In genomic region chr13:99099794-99100429, GRCm38 (mm10) we compare ENCODE assay signal across 8 mouse cellular contexts.
DNase-seq lines count a peak whose midpoint lies in the region; ATAC-seq lines count a peak whose summit lies in the region.

No protein-coding gene starts in this region.

- peak; percentile 61 for DNase-seq in heart, adult 11 months
- no peak for DNase-seq in heart, postnatal 36 days
- DNase-seq in neural tube, embryonic 11.5 days (ENCODE audit: low spot score): no peak
- DNase-seq in lung, postnatal 4 days: no peak
- no peak for DNase-seq in spleen, adult 18-20 months

- H3K4me2 ChIP-seq in embryonic facial prominence, embryonic 13.5 days: peak overlapping the region; percentile 39
- H3K4me2 ChIP-seq in liver, embryonic 12.5 days: peak overlapping the region; percentile 64
- peak overlapping the region; percentile 36 for H3K4me2 ChIP-seq in neural tube, embryonic 11.5 days (ENCODE audit: low read depth)
- no peak overlapping the region for H3K4me2 ChIP-seq in intestine, embryonic 15.5 days (replicated peaks)

- H3K4me3 ChIP-seq in embryonic facial prominence, embryonic 13.5 days: no peak overlapping the region
- H3K4me3 ChIP-seq in liver, embryonic 12.5 days: 0 out of 2 replicates have a peak overlapping the region, but pooled peaks have one; percentile 40
- 0 out of 2 replicates have a peak overlapping the region, but pooled peaks have one; percentile 3 for H3K4me3 ChIP-seq in neural tube, embryonic 11.5 days (ENCODE audit: low read depth, low read length)
- no peak overlapping the region for H3K4me3 ChIP-seq in intestine, embryonic 15.5 days (replicated peaks)

- peaks cover 13% of the 10 kb centered on the region for H3K4me1 ChIP-seq in embryonic facial prominence, embryonic 13.5 days
- peaks cover 44% of the 10 kb centered on the region for H3K4me1 ChIP-seq in liver, embryonic 12.5 days
- H3K4me1 ChIP-seq in neural tube, embryonic 11.5 days (ENCODE audit: control insufficient read depth, insufficient read depth, low read length): 0 out of 2 replicates have a peak, but pooled peaks cover 3% of the 10 kb centered on the region
- no peaks in the 10 kb centered on the region for H3K4me1 ChIP-seq in intestine, embryonic 15.5 days (replicated peaks)

- H3K9ac ChIP-seq in embryonic facial prominence, embryonic 13.5 days: no peak overlapping the region
- H3K9ac ChIP-seq in liver, embryonic 12.5 days: no peak overlapping the region
- H3K9ac ChIP-seq in neural tube, embryonic 11.5 days (ENCODE audit: low read length): no peak overlapping the region
- H3K9ac ChIP-seq in intestine, embryonic 15.5 days: no peak overlapping the region

- intact Hi-C loops in heart, postnatal 36 days (cut with DNase I): no loop called here

- H3K36me3 ChIP-seq in embryonic facial prominence, embryonic 13.5 days: no peaks in the 10 kb centered on the region
- no peaks in the 10 kb centered on the region for H3K36me3 ChIP-seq in liver, embryonic 12.5 days
- no peaks in the 10 kb centered on the region for H3K36me3 ChIP-seq in neural tube, embryonic 11.5 days (ENCODE audit: control insufficient read depth, insufficient read depth, low read length)
- H3K36me3 ChIP-seq in intestine, embryonic 15.5 days: no peaks in the 10 kb centered on the region

- H3K27me3 ChIP-seq in embryonic facial prominence, embryonic 13.5 days: no peaks in the 10 kb centered on the region
- H3K27me3 ChIP-seq in liver, embryonic 12.5 days (replicated peaks): 0 out of 2 replicates have a peak, but pooled peaks cover 4% of the 10 kb centered on the region
- no peaks in the 10 kb centered on the region for H3K27me3 ChIP-seq in neural tube, embryonic 11.5 days (ENCODE audit: control insufficient read depth, insufficient read depth, low read length)
- no peaks in the 10 kb centered on the region for H3K27me3 ChIP-seq in intestine, embryonic 15.5 days (replicated peaks)

- H3K27ac ChIP-seq in embryonic facial prominence, embryonic 13.5 days: peak overlapping the region; percentile 33; the same call in 1 of the 2 replicates
- no peak overlapping the region for H3K27ac ChIP-seq in liver, embryonic 12.5 days
- 0 out of 2 replicates have a peak overlapping the region, but pooled peaks have one; percentile 74 for H3K27ac ChIP-seq in neural tube, embryonic 11.5 days (ENCODE audit: low read depth, low read length)
- H3K27ac ChIP-seq in intestine, embryonic 15.5 days: no peak overlapping the region

- no peaks in the 10 kb centered on the region for H3K9me3 ChIP-seq in embryonic facial prominence, embryonic 13.5 days
- no peaks in the 10 kb centered on the region for H3K9me3 ChIP-seq in liver, embryonic 12.5 days (replicated peaks)
- no peaks in the 10 kb centered on the region for H3K9me3 ChIP-seq in neural tube, embryonic 11.5 days (ENCODE audit: control insufficient read depth, low read length)
- no peaks in the 10 kb centered on the region for H3K9me3 ChIP-seq in intestine, embryonic 15.5 days

- no peak for ATAC-seq in embryonic facial prominence, embryonic 13.5 days (ENCODE audit: insufficient number of reproducible peaks, insufficient read depth, low FRiP score, low TSS enrichment, low read depth)
- no peak for ATAC-seq in liver, embryonic 12.5 days
- peak; percentile 73 for ATAC-seq in neural tube, embryonic 11.5 days (ENCODE audit: insufficient read depth, low FRiP score, low TSS enrichment)
- ATAC-seq in intestine, embryonic 15.5 days: no peak

- 61% methylated on average over 6 of the region's 6 CpGs for WGBS in embryonic facial prominence, embryonic 13.5 days
- WGBS in liver, embryonic 12.5 days (ENCODE audit: insufficient replicate concordance): 46% methylated on average over 6 of the region's 6 CpGs
- 51% methylated on average over 6 of the region's 6 CpGs for WGBS in neural tube, embryonic 11.5 days
- 75% methylated on average over 6 of the region's 6 CpGs for WGBS in intestine, embryonic 15.5 days

Comparison
In these comparisons a context has a peak if more than half of its experiments do, and no peak if none do; other contexts are left out.
1. H3K27ac ChIP-seq: peak in embryonic facial prominence, embryonic 13.5 days (single experiment) and neural tube, embryonic 11.5 days (single experiment); none in liver, embryonic 12.5 days (single experiment) and intestine, embryonic 15.5 days (single experiment).
2. H3K4me3 ChIP-seq: peak in liver, embryonic 12.5 days (single experiment) and neural tube, embryonic 11.5 days (single experiment); none in embryonic facial prominence, embryonic 13.5 days (single experiment) and intestine, embryonic 15.5 days (single experiment).